Mouse (Mus musculus) intestine, postnatal 0 days (tissue): ENCODE data around the gene Oscar. TPM values are rescaled to one million over a fixed set of nuclear protein-coding genes. Genes with fewer than 3 reads are reported as not detected.
A peak's percentile ranks its signal among the peaks of the same experiment; 100 is the strongest.

Experiments
- ATAC-seq: fragments of 200-750 bp; cut with Nextera tagmentation; 2 replicates; pipeline ENCODE4 v1.8.0; 2017; ENCODE audit warnings: mild to moderate bottlenecking, moderate TSS enrichment, moderate library complexity
- H3K27ac ChIP-seq: fragments of 300-500 bp; sonication (generic); 2 replicates; pipeline ENCODE4 v1.5.1; 2014; ENCODE audit warnings: mild to moderate bottlenecking, low read depth, low read length, moderate library complexity
- H3K27me3 ChIP-seq: fragments of 300-500 bp; sonication (generic); replicated peaks from 2 replicates; pipeline ENCODE4 v1.6.1; 2014; ENCODE audit warnings: low read length, mixed read lengths; ENCODE audit not compliant: control insufficient read depth, insufficient read depth
- H3K36me3 ChIP-seq: fragments of 300-500 bp; sonication (generic); 2 replicates; pipeline ENCODE4 v1.6.1; 2014; ENCODE audit warnings: mild to moderate bottlenecking, moderate library complexity; ENCODE audit not compliant: control insufficient read depth, insufficient read depth
- H3K4me1 ChIP-seq: fragments of 300-500 bp; sonication (generic); replicated peaks from 2 replicates; pipeline ENCODE4 v1.6.1; 2014; ENCODE audit warnings: antibody characterized with exemption, low read length, mixed read lengths; ENCODE audit not compliant: control insufficient read depth, insufficient read depth
- H3K4me2 ChIP-seq: fragments of 300-500 bp; sonication (generic); replicated peaks from 2 replicates; pipeline ENCODE4 v1.6.1; 2014; ENCODE audit warnings: low read depth, mild to moderate bottlenecking, moderate library complexity
- H3K4me3 ChIP-seq: fragments of 300-500 bp; sonication (generic); 2 replicates; pipeline ENCODE4 v1.5.1; 2014; ENCODE audit warnings: low read depth, low read length
- H3K9ac ChIP-seq: fragments of 300-500 bp; sonication (generic); 2 replicates; pipeline ENCODE4 v1.6.1; 2014; ENCODE audit warnings: mild to moderate bottlenecking, low read depth, low read length
- H3K9me3 ChIP-seq: fragments of 300-500 bp; sonication (generic); 2 replicates; pipeline ENCODE4 v1.6.1; 2016; ENCODE audit warnings: mixed run types; ENCODE audit not compliant: control insufficient read depth
- CTCF ChIP-seq: sonication (generic); IDR thresholded peaks from 2 replicates; pipeline ENCODE4 v1.5.1; 2016; ENCODE audit warnings: low read depth, mild to moderate bottlenecking, control low read depth, antibody characterized with exemption, moderate library complexity
- WGBS: fragments of 180-500 bp; shearing (Covaris S2); extraction: QIAGEN DNeasy Blood & Tissue Kit; methylation state at CpG from one replicate; pipeline ENCODE4 v1.1.7; 2014; 5-methylcytosine and 5-hydroxymethylcytosine counted together
- polyA plus RNA-seq: library from polyadenylated mRNA; unstranded; fragments of >200 nt; fragmentation: Nextera tagmentation; extraction: Ambion mirVana; gene quantifications from 2 replicates; pipeline ENCODE4 v1.2.1, GENCODE M21; 2015

Gene Oscar
- polyA plus RNA-seq, 1 experiment from 2014 or later: 0.08 TPM

DNA sequence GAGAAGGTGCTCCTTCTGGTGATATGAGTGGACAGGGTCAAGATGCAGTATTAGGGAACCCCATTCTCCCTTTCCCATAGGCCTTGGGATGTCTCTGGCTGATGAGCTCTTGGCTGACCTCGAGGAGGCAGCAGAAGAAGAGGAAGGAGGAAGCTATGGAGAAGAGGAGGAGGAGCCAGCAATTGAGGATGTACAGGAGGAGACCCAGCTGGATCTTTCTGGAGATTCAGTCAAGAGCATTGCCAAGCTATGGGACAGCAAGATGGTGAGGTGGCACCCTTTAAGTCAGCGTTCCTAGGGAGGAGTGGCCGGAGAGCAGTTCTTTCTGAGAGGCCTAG lies 14.5 kb upstream of the Oscar start:
- H3K9me3 ChIP-seq: no peaks in the 10 kb centered on the region
- no peak for TF ChIP-seq CTCF
- H3K9ac ChIP-seq: peak overlapping the region; percentile 73
- H3K27me3 ChIP-seq: no peaks in the 10 kb centered on the region
- H3K4me1 ChIP-seq: peaks cover 7% of the 10 kb centered on the region
- 52% methylated on average over 3 of the region's 3 CpGs for WGBS
- H3K27ac ChIP-seq: 0 out of 2 replicates have a peak overlapping the region, but pooled peaks have one; percentile 79
- H3K36me3 ChIP-seq: peaks cover 20% of the 10 kb centered on the region
- H3K4me2 ChIP-seq: peak overlapping the region; percentile 75
- ATAC-seq: no peak
- peak overlapping the region; percentile 53 for H3K4me3 ChIP-seq

DNA sequence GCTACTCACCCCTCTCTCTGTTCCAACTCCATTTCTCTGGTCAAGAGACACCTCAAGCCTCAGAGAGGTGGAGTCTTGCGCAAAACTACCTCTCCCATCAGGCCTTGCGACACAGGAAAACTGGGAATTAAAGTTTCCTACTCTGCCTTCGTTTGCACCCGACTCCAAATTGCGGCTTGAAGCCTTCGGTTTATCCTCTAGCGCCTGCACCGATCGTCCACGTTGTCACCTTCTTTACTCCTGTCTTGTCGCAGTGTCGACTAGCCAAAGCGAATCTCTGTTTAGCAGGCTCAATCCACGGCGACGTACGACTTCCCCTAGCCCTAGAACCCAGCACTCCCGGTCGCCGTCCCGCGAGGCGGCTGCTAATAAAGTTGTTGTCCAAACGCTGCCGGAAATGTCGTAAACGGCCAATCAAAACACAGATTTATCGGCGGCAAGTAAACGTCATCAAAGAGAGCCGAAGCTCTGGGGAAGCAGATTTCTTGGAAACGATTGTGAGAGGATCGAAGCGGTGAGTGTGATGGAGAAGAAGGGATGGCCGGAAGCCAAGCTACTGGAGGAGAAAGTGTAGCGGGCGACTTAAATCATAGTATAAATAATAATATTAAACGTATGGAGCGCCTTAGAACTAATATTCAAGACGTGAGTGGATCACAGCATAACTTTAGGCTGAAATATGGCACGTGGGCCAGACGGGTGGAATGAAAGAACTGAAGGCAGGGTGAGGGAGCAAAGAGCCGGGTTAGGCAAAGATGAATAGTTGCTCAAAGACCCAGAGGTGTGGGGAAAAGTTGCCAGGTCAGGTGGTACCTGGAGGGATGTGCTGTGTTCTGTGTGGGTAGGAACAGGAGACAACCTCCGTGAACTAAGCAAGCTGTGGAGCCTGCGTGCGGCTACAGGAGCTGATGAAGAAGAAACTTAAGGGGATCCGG lies 13.9 kb upstream of the Oscar start, which contains the start of the genes Tfpt and Prpf31:
TSS of gene Tfpt (minus strand) at position 387 of the 935 bp plus-strand sequence.
TSS of gene Prpf31 (plus strand) at position 443 of the 935 bp plus-strand sequence.
- Histone ChIP-seq H3K4me2 (peak within 1 kb of the TSS; percentile 75), H3K9ac (peak within 1 kb of the TSS; percentile 73), H3K36me3 (peaks cover 16% of the 10 kb centered on the region), H3K4me3 (peak within 1 kb of the TSS; percentile 53), H3K27me3 (no peaks in the 10 kb centered on the region), H3K27ac (peak within 1 kb of the TSS; percentile 79), H3K4me1 (peaks cover 7% of the 10 kb centered on the region), H3K9me3 (no peaks in the 10 kb centered on the region)
- WGBS: under 1% methylated on average over 47 of the region's 47 CpGs
- no peak for TF ChIP-seq CTCF
- ATAC-seq: peak; percentile 93

DNA sequence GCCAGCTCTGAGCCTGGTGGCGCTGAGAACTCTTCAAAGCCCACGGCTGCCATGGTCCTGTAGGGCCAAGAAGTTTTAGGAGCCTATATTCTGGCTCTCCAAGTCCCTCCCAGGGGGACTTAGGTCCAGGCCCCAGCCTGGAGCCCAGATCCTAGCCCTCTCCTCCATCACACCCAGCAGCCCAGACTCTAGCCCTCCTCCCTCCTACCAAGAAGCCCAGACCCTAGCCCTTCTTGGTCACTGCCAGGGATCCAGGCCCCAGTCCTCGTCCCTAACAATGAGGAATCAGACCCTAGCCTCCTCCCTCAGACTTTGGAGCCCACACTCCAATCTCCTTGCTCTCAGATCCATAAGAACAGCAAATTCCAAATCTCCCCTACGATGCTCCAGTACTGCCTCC lies 13.1 kb upstream of the Oscar start:
- no peaks in the 10 kb centered on the region for H3K27me3 ChIP-seq
- no peak for ATAC-seq

DNA sequence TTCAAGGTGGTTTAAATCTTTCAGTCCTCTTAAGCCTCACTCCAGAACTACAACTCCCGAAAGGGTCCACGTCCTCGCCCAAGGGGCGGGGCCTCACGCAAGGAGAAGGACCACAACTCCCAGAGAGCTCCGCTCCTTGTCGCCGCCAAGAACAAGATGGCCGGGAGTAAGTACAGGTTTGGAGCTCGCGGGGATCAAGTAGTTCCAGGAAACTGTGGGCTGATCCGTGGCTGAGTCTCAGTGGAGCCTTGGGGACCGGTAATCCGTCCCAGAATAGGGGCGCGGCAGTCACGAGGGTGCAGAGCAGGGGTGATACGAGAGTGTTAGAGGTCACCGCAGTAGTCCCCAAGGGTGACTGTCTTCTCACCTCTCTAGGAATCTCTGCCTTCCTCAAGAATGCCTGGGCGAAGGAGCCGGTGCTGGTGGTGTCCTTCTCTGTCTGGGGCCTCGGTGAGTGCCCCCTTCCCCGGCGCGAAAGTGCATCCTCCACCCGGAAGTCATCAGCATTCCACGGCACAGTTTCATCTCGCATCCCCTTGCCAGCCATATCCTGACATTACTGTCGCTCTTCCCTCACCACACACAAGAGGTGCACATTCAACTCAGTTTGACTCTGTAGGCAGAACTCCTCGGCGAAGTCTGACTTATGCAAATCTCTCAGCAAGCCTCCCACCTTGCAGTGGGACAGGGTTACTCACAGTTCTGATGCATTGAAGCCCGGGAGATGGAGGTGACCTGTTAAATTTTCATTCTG lies 1.5 kb upstream of the Oscar start, which contains the start of gene Ndufa3:
TSS of gene Ndufa3 (plus strand) at position 132 of the 754 bp plus-strand sequence.
- ATAC-seq: peak; percentile 98
- H3K36me3 ChIP-seq: peaks cover 26% of the 10 kb centered on the region
- H3K4me1 ChIP-seq: no peaks in the 10 kb centered on the region
- no peaks in the 10 kb centered on the region for H3K9me3 ChIP-seq
- WGBS: under 1% methylated on average over 32 of the region's 32 CpGs
- H3K27me3 ChIP-seq: no peaks in the 10 kb centered on the region
- no peak for TF ChIP-seq CTCF
- peak within 1 kb of the TSS; percentile 85 for H3K4me3 ChIP-seq
- H3K27ac ChIP-seq: peak within 1 kb of the TSS; percentile 82
- peak within 1 kb of the TSS; percentile 83 for H3K9ac ChIP-seq
- peak within 1 kb of the TSS; percentile 71 for H3K4me2 ChIP-seq

More for the DNA sequence above, 13.1 kb upstream of the Oscar start:
- H3K4me1 ChIP-seq: peaks cover 7% of the 10 kb centered on the region
- 31% methylated on average over 4 of the region's 4 CpGs for WGBS
- H3K4me2 ChIP-seq: peak overlapping the region; percentile 75
- no peak overlapping the region for H3K27ac ChIP-seq
- TF ChIP-seq CTCF: no peak
- H3K9me3 ChIP-seq: no peaks in the 10 kb centered on the region
- peak overlapping the region; percentile 73 for H3K9ac ChIP-seq
- peak overlapping the region; percentile 53 for H3K4me3 ChIP-seq
- peaks cover 24% of the 10 kb centered on the region for H3K36me3 ChIP-seq

DNA sequence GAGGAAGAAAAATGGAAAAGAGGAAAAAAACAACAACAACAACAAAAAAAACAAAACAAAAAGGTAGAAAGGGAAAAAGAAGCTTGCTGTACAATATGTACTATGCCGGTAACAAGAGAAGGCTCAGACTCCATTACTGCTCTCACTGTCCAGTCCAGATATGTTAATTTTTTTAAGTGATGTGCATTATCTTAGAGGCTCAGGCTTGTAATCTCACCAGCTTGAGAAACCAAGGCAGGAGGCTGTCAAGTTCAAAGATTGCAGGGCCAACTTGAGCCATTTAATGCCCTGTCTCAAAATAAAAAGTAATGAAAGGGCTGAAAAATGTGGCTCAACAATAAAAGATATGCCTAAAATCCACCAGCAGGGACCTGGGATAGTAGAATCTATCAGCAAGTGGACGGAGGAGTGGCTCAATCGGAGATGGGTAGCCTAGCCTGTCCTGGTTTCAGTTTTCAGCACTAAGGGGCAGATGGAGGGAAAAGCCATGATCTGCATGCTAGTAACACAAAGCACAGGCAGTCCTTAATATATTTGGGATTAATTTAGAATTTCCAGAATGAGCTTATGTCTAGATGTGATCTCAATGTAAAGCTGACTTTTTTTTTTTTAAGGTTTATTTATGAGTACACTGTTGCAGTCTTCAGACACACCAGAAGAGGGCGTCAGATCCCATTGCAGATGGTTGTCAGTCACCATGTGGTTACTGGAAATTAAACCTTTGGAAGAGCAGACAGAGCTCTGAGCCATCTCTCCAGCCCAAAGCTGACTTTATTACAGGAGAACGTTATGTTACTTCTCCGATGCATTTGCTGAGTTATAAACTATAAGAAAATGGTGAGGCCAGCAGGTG lies 658 bp upstream of the Oscar start:
- WGBS: 39% methylated on average over 6 of the region's 6 CpGs
- no peak; the same call in 1 of the 2 replicates for ATAC-seq
- peak; percentile 75 for TF ChIP-seq CTCF

More for the DNA sequence above, 658 bp upstream of the Oscar start:
- no peaks in the 10 kb centered on the region for H3K4me1 ChIP-seq
- no peaks in the 10 kb centered on the region for H3K9me3 ChIP-seq
- H3K9ac ChIP-seq: no peak overlapping the region
- H3K36me3 ChIP-seq: peaks cover 20% of the 10 kb centered on the region
- H3K4me2 ChIP-seq: 0 out of 2 replicates have a peak overlapping the region, but pooled peaks have one; percentile 71
- H3K4me3 ChIP-seq: peak overlapping the region; percentile 85
- H3K27ac ChIP-seq: no peak overlapping the region
- H3K27me3 ChIP-seq: no peaks in the 10 kb centered on the region
